Mouse (Mus musculus): ENCODE data around the gene Lpgat1. TPM values are rescaled to one million over a fixed set of nuclear protein-coding genes. Genes with fewer than 3 reads are reported as not detected.

Gene Lpgat1
- polyA plus RNA-seq, 1 experiment = 1.9 TPM

GRCm38 (mm10) chr1:191756520-191757199 lies 39.0 kb downstream of the Lpgat1 start:
- H3K27me3 ChIP-seq (replicated peaks) = no peaks in the 10 kb centered on the region
- H3K4me1 ChIP-seq = peaks cover 42% of the 10 kb centered on the region
- peaks cover 57% of the 10 kb centered on the region for H3K36me3 ChIP-seq (replicated peaks; ENCODE audit: low read length)
- TF ChIP-seq GATA1 (IDR thresholded peaks at IDR 0.05; ENCODE audit: borderline replicate concordance, low read length) (no peak), FLI1 (IDR thresholded peaks at IDR 0.05; ENCODE audit: low read length) (no peak)
- no peak overlapping the region for H3K4me3 ChIP-seq (replicated peaks)
- H3K9me3 ChIP-seq = no peaks in the 10 kb centered on the region

- Histone ChIP-seq H3K27me3 (replicated peaks) (no peaks in the 10 kb centered on the region), H3K4me1 (peaks cover 15% of the 10 kb centered on the region), H3K4me3 (replicated peaks) (no peak overlapping the region), H3K9me3 (no peaks in the 10 kb centered on the region), H3K36me3 (replicated peaks; ENCODE audit: low read length) (peaks cover 71% of the 10 kb centered on the region)
- TF ChIP-seq GATA1 (IDR thresholded peaks at IDR 0.05; ENCODE audit: borderline replicate concordance, low read length) (no peak), FLI1 (IDR thresholded peaks at IDR 0.05; ENCODE audit: low read length) (no peak)
Measured at GRCm38 (mm10) chr1:191774106-191774505, 56.5 kb downstream of the Lpgat1 start.

- TF ChIP-seq FLI1 (IDR thresholded peaks at IDR 0.05; ENCODE audit: low read length) = no peak
- no peak for TF ChIP-seq GATA1 (IDR thresholded peaks at IDR 0.05; ENCODE audit: borderline replicate concordance, low read length)
- Histone ChIP-seq H3K4me1 (peaks cover 15% of the 10 kb centered on the region), H3K27me3 (replicated peaks) (no peaks in the 10 kb centered on the region), H3K4me3 (replicated peaks) (no peak overlapping the region), H3K36me3 (replicated peaks; ENCODE audit: low read length) (peaks cover 81% of the 10 kb centered on the region), H3K9me3 (no peaks in the 10 kb centered on the region)
Measured at GRCm38 (mm10) chr1:191775116-191775515, 57.5 kb downstream of the Lpgat1 start.

- Histone ChIP-seq H3K4me1 (peaks cover 15% of the 10 kb centered on the region), H3K4me3 (replicated peaks) (no peak overlapping the region), H3K36me3 (replicated peaks; ENCODE audit: low read length) (peaks cover 80% of the 10 kb centered on the region), H3K9me3 (no peaks in the 10 kb centered on the region), H3K27me3 (replicated peaks) (no peaks in the 10 kb centered on the region)
- TF ChIP-seq GATA1 (IDR thresholded peaks at IDR 0.05; ENCODE audit: borderline replicate concordance, low read length) (no peak), FLI1 (IDR thresholded peaks at IDR 0.05; ENCODE audit: low read length) (no peak)
Measured at GRCm38 (mm10) chr1:191777521-191777920, 59.9 kb downstream of the Lpgat1 start.

- Histone ChIP-seq H3K27me3 (replicated peaks) (no peaks in the 10 kb centered on the region), H3K4me3 (replicated peaks) (no peak overlapping the region), H3K36me3 (replicated peaks; ENCODE audit: low read length) (peaks cover 58% of the 10 kb centered on the region), H3K9me3 (no peaks in the 10 kb centered on the region), H3K4me1 (peaks cover 3% of the 10 kb centered on the region; the same call in 1 of the 2 replicates)
- no peak for TF ChIP-seq GATA1 (IDR thresholded peaks at IDR 0.05; ENCODE audit: borderline replicate concordance, low read length)
- TF ChIP-seq FLI1 (IDR thresholded peaks at IDR 0.05; ENCODE audit: low read length) = no peak
Measured at GRCm38 (mm10) chr1:191780470-191780869, 62.8 kb downstream of the Lpgat1 start.

GRCm38 (mm10) chr1:191785108-191785507 lies 67.5 kb downstream of the Lpgat1 start:
- peaks cover 12% of the 10 kb centered on the region for H3K36me3 ChIP-seq (replicated peaks; ENCODE audit: low read length)
- peaks cover 14% of the 10 kb centered on the region for H3K9me3 ChIP-seq
- H3K27me3 ChIP-seq (replicated peaks) = peaks cover 9% of the 10 kb centered on the region
- TF ChIP-seq FLI1 (IDR thresholded peaks at IDR 0.05; ENCODE audit: low read length) = no peak
- no peak for TF ChIP-seq GATA1 (IDR thresholded peaks at IDR 0.05; ENCODE audit: borderline replicate concordance, low read length)
- H3K4me3 ChIP-seq (replicated peaks) = no peak overlapping the region
- H3K4me1 ChIP-seq = 0 out of 2 replicates have a peak, but pooled peaks cover 3% of the 10 kb centered on the region

GRCm38 (mm10) chr1:191786255-191786654 lies 68.6 kb downstream of the Lpgat1 start:
- H3K36me3 ChIP-seq (replicated peaks; ENCODE audit: low read length) = peaks cover 3% of the 10 kb centered on the region
- H3K9me3 ChIP-seq = peaks cover 22% of the 10 kb centered on the region
- TF ChIP-seq GATA1 (IDR thresholded peaks at IDR 0.05; ENCODE audit: borderline replicate concordance, low read length) (no peak), FLI1 (IDR thresholded peaks at IDR 0.05; ENCODE audit: low read length) (no peak)
- 0 out of 2 replicates have a peak, but pooled peaks cover 3% of the 10 kb centered on the region for H3K4me1 ChIP-seq
- H3K27me3 ChIP-seq (replicated peaks) = peaks cover 9% of the 10 kb centered on the region
- no peak overlapping the region for H3K4me3 ChIP-seq (replicated peaks)

- Histone ChIP-seq H3K4me3 (replicated peaks) (no peak overlapping the region), H3K36me3 (replicated peaks; ENCODE audit: low read length) (no peaks in the 10 kb centered on the region)
- no peak for TF ChIP-seq FLI1 (IDR thresholded peaks at IDR 0.05; ENCODE audit: low read length)
- TF ChIP-seq GATA1 (IDR thresholded peaks at IDR 0.05; ENCODE audit: borderline replicate concordance, low read length) = no peak
Measured at GRCm38 (mm10) chr1:191787379-191787778, 69.7 kb downstream of the Lpgat1 start.

GRCm38 (mm10) chr1:191792991-191793390 lies 75.4 kb downstream of the Lpgat1 start:
- Histone ChIP-seq H3K4me3 (replicated peaks) (no peak overlapping the region), H3K36me3 (replicated peaks; ENCODE audit: low read length) (no peaks in the 10 kb centered on the region), H3K9me3 (peaks cover 32% of the 10 kb centered on the region), H3K27me3 (replicated peaks) (peaks cover 9% of the 10 kb centered on the region), H3K4me1 (peaks cover 28% of the 10 kb centered on the region)
- no peak for TF ChIP-seq FLI1 (IDR thresholded peaks at IDR 0.05; ENCODE audit: low read length)
- no peak for TF ChIP-seq GATA1 (IDR thresholded peaks at IDR 0.05; ENCODE audit: borderline replicate concordance, low read length)

More at GRCm38 (mm10) chr1:191787379-191787778, 69.7 kb downstream of the Lpgat1 start:
- Histone ChIP-seq H3K9me3 (peaks cover 26% of the 10 kb centered on the region), H3K27me3 (replicated peaks) (peaks cover 13% of the 10 kb centered on the region), H3K4me1 (0 out of 2 replicates have a peak, but pooled peaks cover 3% of the 10 kb centered on the region)

- no peak for TF ChIP-seq FLI1 (IDR thresholded peaks at IDR 0.05; ENCODE audit: low read length)
- no peak for TF ChIP-seq GATA1 (IDR thresholded peaks at IDR 0.05; ENCODE audit: borderline replicate concordance, low read length)
- no peak overlapping the region for H3K4me3 ChIP-seq (replicated peaks)
- H3K9me3 ChIP-seq = peaks cover 35% of the 10 kb centered on the region
- H3K27me3 ChIP-seq (replicated peaks) = peaks cover 9% of the 10 kb centered on the region
- no peaks in the 10 kb centered on the region for H3K36me3 ChIP-seq (replicated peaks; ENCODE audit: low read length)
- H3K4me1 ChIP-seq = peaks cover 33% of the 10 kb centered on the region
Measured at GRCm38 (mm10) chr1:191793888-191794532, 76.4 kb downstream of the Lpgat1 start.
